Mouse (Mus musculus): ENCODE measurements around the gene Vdr. TPM values are rescaled to one million over a fixed set of nuclear protein-coding genes. Genes with fewer than 3 reads are reported as not detected.

Vdr gene
- total and polyA plus RNA-seq, 3 experiments: 1.1 to 2.3 (median 2.0) TPM

DNA sequence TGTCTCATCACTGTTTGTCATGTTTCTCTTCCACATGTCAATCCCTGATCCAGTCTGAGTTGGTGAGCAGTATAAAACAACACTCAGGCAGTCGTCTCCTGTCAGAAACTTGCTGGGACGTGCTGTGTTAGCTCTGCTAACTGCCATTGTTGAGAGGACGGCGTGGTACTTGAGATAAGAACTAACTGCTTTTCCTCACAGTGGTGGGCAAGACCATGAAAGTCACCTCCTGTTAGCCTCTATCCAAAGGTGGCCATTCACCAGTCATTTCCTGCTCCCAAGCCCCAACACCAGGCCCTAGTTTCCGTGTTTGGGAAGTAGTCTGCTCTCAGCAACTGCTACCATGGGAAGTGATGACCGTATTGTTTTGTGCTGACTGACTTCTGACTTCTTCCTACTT is 45.3 kb downstream of the Vdr start:
- Histone ChIP-seq H3K79me2 (replicated peaks; ENCODE audit: control insufficient read depth, insufficient read depth, low read length) (no peaks in the 10 kb centered on the region), H3K9ac (ENCODE audit: low read depth, low read length) (no peak overlapping the region), H3K27ac (no peak overlapping the region), H3K4me3 (no peak overlapping the region), H3K4me1 (ENCODE audit: control insufficient read depth, insufficient read depth, low read length) (peaks cover 2% of the 10 kb centered on the region), H3K27me3 (ENCODE audit: control insufficient read depth, insufficient read depth, low read length) (no peaks in the 10 kb centered on the region), H3K36me3 (ENCODE audit: control insufficient read depth, insufficient read depth, low read length) (no peaks in the 10 kb centered on the region)
- TF ChIP-seq CTCF (IDR thresholded peaks at IDR 0.05) (no peak), EP300 (IDR thresholded peaks at IDR 0.05; ENCODE audit: insufficient read depth, low read depth, low read length) (no peak), POLR2A (IDR thresholded peaks at IDR 0.05; ENCODE audit: insufficient read depth, low read depth, low read length) (no peak)
- intact Hi-C loops (cut with DNase I): no loop called here
- DNase-seq: no peak
- 32% methylated on average over 6 of the region's 6 CpGs for WGBS

DNA sequence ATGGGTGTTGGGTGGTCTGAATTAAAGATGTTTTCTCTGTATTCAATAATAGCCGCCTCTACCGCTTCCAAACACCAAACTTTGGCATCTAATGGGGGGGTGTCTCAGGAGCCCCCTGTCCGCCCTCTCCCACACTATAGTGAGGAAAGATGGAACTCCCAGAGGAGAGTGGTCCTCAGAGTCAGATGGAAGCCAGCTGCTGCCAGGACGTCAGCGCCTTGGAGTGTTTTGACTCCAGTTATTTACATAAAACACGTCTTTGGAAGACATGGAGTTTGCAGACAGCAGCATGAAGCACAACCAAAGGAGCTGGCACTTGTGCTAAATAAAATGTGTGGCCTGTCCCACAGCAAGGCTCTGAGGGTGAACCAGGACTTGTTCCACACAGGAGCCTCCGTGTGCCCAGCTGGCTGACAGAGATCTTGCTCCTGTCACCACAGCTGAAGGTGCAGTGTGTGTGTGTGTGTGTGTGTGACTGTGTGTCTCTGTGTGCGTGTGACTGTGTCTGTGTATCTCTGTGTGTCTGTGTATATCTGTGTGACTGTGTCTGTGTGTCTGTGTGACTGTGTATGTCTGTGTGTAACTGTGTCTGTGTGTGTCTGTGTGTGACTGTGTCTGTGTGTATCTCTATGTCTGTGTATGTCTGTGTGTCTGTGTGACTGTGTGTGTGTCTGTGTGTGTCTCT is 45.9 kb downstream of the Vdr start:
- no peaks in the 10 kb centered on the region for H3K27me3 ChIP-seq (ENCODE audit: control insufficient read depth, insufficient read depth, low read length)
- WGBS: 66% methylated on average over 8 of the region's 8 CpGs
- H3K4me1 ChIP-seq (ENCODE audit: control insufficient read depth, insufficient read depth, low read length): peaks cover 2% of the 10 kb centered on the region
- no peak overlapping the region for H3K9ac ChIP-seq (ENCODE audit: low read depth, low read length)
- intact Hi-C loops (cut with DNase I): no loop called here
- H3K79me2 ChIP-seq (replicated peaks; ENCODE audit: control insufficient read depth, insufficient read depth, low read length): no peaks in the 10 kb centered on the region
- no peak overlapping the region for H3K4me3 ChIP-seq
- H3K27ac ChIP-seq: no peak overlapping the region
- no peak for DNase-seq
- H3K36me3 ChIP-seq (ENCODE audit: control insufficient read depth, insufficient read depth, low read length): no peaks in the 10 kb centered on the region
- TF ChIP-seq POLR2A (IDR thresholded peaks at IDR 0.05; ENCODE audit: insufficient read depth, low read depth, low read length) (no peak), EP300 (IDR thresholded peaks at IDR 0.05; ENCODE audit: insufficient read depth, low read depth, low read length) (no peak), CTCF (IDR thresholded peaks at IDR 0.05) (no peak)

DNA sequence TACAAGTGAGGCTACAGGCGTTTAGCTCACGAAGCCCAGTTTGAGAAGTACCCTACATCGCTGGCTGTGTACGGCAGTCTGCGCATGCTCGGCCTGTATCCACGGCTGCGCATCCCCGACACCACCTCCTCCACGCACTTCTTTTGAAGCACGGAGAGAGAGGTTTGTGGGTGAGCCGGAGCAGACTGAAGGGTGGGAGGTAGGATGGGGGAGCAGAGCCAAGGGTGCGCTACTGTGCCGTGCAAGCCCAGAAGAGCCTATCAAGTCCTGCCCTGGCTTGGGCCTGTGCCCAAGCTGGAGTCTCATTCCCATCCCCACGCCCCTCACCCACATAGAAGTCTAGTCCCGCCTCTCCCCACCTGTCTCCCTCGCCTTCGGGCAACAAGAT is 46.9 kb downstream of the Vdr start:
- WGBS: 72% methylated on average over 18 of the region's 18 CpGs
- intact Hi-C loops (cut with DNase I): no loop called here
- Histone ChIP-seq H3K4me3 (no peak overlapping the region), H3K36me3 (ENCODE audit: control insufficient read depth, insufficient read depth, low read length) (no peaks in the 10 kb centered on the region), H3K9ac (ENCODE audit: low read depth, low read length) (no peak overlapping the region), H3K4me1 (ENCODE audit: control insufficient read depth, insufficient read depth, low read length) (peaks cover 2% of the 10 kb centered on the region), H3K27ac (no peak overlapping the region), H3K79me2 (replicated peaks; ENCODE audit: control insufficient read depth, insufficient read depth, low read length) (no peaks in the 10 kb centered on the region), H3K27me3 (ENCODE audit: control insufficient read depth, insufficient read depth, low read length) (no peaks in the 10 kb centered on the region)
- no peak for DNase-seq
- TF ChIP-seq EP300 (IDR thresholded peaks at IDR 0.05; ENCODE audit: insufficient read depth, low read depth, low read length): no peak
- TF ChIP-seq POLR2A (IDR thresholded peaks at IDR 0.05; ENCODE audit: insufficient read depth, low read depth, low read length): no peak
- TF ChIP-seq CTCF (IDR thresholded peaks at IDR 0.05): no peak

DNA sequence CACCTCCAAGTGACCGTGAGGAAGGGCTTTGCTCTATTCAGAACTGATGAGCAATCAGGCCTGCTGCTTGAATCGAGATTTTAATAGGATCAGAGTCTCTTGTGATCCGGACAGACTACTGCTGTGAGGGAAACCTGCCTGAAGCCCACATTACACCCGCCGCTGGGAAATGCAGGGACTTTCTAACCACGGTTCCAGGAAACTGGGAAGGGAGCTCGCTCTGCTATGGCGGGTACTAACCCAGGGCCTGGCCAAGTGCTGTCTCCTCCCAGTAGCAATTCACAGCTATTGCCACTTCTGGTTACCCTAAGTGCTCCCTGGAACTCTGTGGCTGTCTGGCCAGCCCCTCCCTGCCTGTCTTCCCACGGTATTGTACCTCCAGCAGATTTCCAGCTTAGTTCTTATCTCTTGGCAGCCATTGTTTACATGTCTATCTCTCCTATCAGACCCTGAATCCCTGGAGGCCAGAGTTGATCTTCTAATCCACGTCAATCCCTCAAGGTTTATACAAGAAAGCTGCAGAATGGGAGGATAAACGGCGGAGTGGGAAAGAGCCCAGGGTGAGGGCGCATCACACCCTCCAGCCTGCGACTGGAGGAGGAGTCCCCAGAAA is 47.4 kb downstream of the Vdr start:
- TF ChIP-seq CTCF (IDR thresholded peaks at IDR 0.05): no peak
- TF ChIP-seq POLR2A (IDR thresholded peaks at IDR 0.05; ENCODE audit: insufficient read depth, low read depth, low read length): no peak
- no peak for TF ChIP-seq EP300 (IDR thresholded peaks at IDR 0.05; ENCODE audit: insufficient read depth, low read depth, low read length)
- WGBS: 38% methylated on average over 14 of the region's 14 CpGs
- Histone ChIP-seq H3K27ac (no peak overlapping the region), H3K36me3 (ENCODE audit: control insufficient read depth, insufficient read depth, low read length) (no peaks in the 10 kb centered on the region), H3K79me2 (replicated peaks; ENCODE audit: control insufficient read depth, insufficient read depth, low read length) (no peaks in the 10 kb centered on the region), H3K4me1 (ENCODE audit: control insufficient read depth, insufficient read depth, low read length) (peaks cover 2% of the 10 kb centered on the region), H3K27me3 (ENCODE audit: control insufficient read depth, insufficient read depth, low read length) (no peaks in the 10 kb centered on the region), H3K9ac (ENCODE audit: low read depth, low read length) (no peak overlapping the region), H3K4me3 (no peak overlapping the region)
- intact Hi-C loops (cut with DNase I): no loop called here
- DNase-seq: no peak

DNA sequence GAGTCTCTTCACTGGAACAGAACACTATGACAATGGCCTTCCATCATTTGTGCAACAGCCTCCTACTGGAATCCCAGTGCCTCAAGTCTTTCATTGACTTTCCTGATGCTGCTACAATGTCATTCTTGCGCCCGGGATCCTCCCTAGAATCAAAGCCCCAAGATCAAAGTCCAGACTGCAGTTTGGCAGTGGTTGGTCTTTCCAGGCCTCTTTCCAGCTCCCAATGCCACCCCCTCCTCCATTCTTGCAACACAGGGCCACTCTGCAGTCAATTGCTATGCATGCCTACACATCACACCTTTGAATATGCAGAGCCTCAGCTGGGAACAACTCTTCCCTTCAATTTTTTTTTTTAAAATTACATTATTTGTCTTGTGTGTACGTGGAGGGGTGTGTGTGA is 50.1 kb downstream of the Vdr start:
- TF ChIP-seq CTCF (IDR thresholded peaks at IDR 0.05): no peak
- TF ChIP-seq EP300 (IDR thresholded peaks at IDR 0.05; ENCODE audit: insufficient read depth, low read depth, low read length): no peak
- TF ChIP-seq POLR2A (IDR thresholded peaks at IDR 0.05; ENCODE audit: insufficient read depth, low read depth, low read length): no peak
- no peaks in the 10 kb centered on the region for H3K79me2 ChIP-seq (replicated peaks; ENCODE audit: control insufficient read depth, insufficient read depth, low read length)
- peaks cover 2% of the 10 kb centered on the region for H3K4me1 ChIP-seq (ENCODE audit: control insufficient read depth, insufficient read depth, low read length)
- H3K27me3 ChIP-seq (ENCODE audit: control insufficient read depth, insufficient read depth, low read length): no peaks in the 10 kb centered on the region
- H3K4me3 ChIP-seq: no peak overlapping the region
- no peak overlapping the region for H3K9ac ChIP-seq (ENCODE audit: low read depth, low read length)
- H3K27ac ChIP-seq: no peak overlapping the region
- DNase-seq: no peak
- no peaks in the 10 kb centered on the region for H3K36me3 ChIP-seq (ENCODE audit: control insufficient read depth, insufficient read depth, low read length)
- WGBS: 96% methylated on average over 3 of the region's 3 CpGs
- intact Hi-C loops (cut with DNase I): no loop called here

DNA sequence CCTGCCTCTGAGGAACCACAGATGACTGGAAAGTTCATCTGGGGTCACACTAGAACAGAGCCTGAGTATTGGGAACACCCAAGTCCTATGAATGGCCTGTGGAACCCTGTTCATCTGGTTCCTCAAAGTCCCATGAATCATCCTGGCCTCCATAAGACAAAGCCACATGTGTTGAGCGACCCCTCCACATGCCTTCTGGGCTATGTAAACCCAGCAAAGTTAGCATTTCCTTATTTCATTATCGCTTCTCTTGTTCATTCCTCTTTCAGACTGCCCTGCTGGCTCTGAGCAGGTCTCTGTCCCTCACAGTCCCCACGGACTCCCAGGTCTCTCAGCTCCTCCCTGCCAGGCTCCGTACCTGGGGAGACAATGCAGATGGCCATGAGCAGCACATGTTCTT is 52.0 kb downstream of the Vdr start:
- Histone ChIP-seq H3K79me2 (replicated peaks; ENCODE audit: control insufficient read depth, insufficient read depth, low read length) (no peaks in the 10 kb centered on the region), H3K27me3 (ENCODE audit: control insufficient read depth, insufficient read depth, low read length) (no peaks in the 10 kb centered on the region), H3K4me3 (no peak overlapping the region), H3K4me1 (ENCODE audit: control insufficient read depth, insufficient read depth, low read length) (no peaks in the 10 kb centered on the region), H3K9ac (ENCODE audit: low read depth, low read length) (no peak overlapping the region), H3K36me3 (ENCODE audit: control insufficient read depth, insufficient read depth, low read length) (no peaks in the 10 kb centered on the region), H3K27ac (no peak overlapping the region)
- intact Hi-C loops (cut with DNase I): no loop called here
- DNase-seq: no peak
- 77% methylated on average over 4 of the region's 4 CpGs for WGBS
- TF ChIP-seq EP300 (IDR thresholded peaks at IDR 0.05; ENCODE audit: insufficient read depth, low read depth, low read length) (no peak), POLR2A (IDR thresholded peaks at IDR 0.05; ENCODE audit: insufficient read depth, low read depth, low read length) (no peak), CTCF (IDR thresholded peaks at IDR 0.05) (no peak)

Data from heart, adult 2 months (tissue).